Mouse (Mus musculus) olfactory bulb, adult 2 months (tissue): ENCODE measurements around the gene D630023F18Rik. TPM values are rescaled to one million over a fixed set of nuclear protein-coding genes. Genes with fewer than 3 reads are reported as not detected.

Experiments used
- H3K27ac ChIP-seq: fragments of 200-500 bp; 2 replicates; pipeline ENCODE4 v1.5.1; 2012; ENCODE audit warnings: low read depth, low read length; ENCODE audit not compliant: insufficient read depth
- H3K4me1 ChIP-seq: fragments of 200-500 bp; 2 replicates; pipeline ENCODE4 v1.6.1; 2012; ENCODE audit warnings: low read length; ENCODE audit not compliant: control insufficient read depth, insufficient read depth
- H3K4me3 ChIP-seq: fragments of 200-500 bp; 2 replicates; pipeline ENCODE4 v1.5.1; 2012; ENCODE audit warnings: mild to moderate bottlenecking, low read depth, low read length, moderate library complexity; ENCODE audit not compliant: insufficient read depth
- CTCF ChIP-seq: fragments of 200-500 bp; IDR thresholded peaks from 2 replicates; pipeline ENCODE4 v1.5.1; 2012; ENCODE audit warnings: low read depth, mild to moderate bottlenecking, low read length, moderate library complexity; ENCODE audit not compliant: insufficient read depth
- POLR2A ChIP-seq: fragments of 200-500 bp; IDR thresholded peaks from 2 replicates; pipeline ENCODE4 v1.6.1; 2012; ENCODE audit warnings: mild to moderate bottlenecking, low read depth, low read length, moderate library complexity; ENCODE audit not compliant: insufficient read depth
- WGBS: fragments of 180-500 bp; shearing (Covaris S2); methylation state at CpG from one replicate; pipeline ENCODE4 v1.1.7; 2018; 5-methylcytosine and 5-hydroxymethylcytosine counted together
- polyA plus RNA-seq: library from polyadenylated mRNA; stranded (reverse); fragments of >200 nt; gene quantifications from 2 replicates; pipeline ENCODE4 v1.2.4, GENCODE M21; 2012; ENCODE audit warnings: low replicate concordance; ENCODE audit not compliant: missing spikeins, insufficient read depth, insufficient read length

Gene D630023F18Rik
- polyA plus RNA-seq: not detected in 2 replicates

DNA sequence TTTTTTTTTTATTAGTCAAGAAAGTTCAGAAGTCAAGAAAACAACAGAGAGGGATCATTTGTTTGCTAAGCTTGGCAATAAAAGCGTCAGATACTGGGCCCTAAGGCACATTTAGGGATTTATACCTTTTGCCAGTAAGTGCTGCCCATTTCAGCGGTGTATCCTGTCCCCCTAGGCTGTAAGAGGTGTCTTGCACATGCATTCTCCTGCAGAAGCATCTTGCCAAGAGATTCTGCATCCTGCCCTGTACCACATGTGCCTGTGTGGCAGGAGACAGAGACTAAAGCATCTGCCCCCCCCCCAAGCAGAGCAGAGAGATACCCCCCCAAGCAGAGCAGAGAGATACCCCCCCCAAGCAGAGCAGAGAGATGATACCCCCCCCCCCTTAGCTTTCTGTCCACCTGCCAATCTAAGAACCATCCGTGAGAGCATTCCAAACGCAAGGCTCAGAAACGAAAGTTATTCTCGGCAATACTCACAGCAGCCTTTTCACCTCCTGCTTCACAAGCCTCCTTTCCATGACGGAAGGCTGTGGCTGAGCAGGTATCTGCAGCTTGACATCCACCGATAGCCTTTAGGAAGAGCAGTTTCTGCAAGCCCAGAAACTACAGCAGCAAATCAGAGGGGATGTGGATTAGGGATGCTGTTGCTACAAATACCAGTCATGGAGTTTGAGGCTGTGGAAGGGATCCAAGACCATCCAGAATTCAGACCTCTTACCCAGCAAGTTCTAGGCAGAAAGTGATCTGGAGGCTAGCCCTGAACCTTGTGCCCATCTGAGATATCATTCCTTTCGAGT, at the start of gene D630023F18Rik:
D630023F18Rik (minus strand) TSS at position 641 of the 799 bp plus-strand sequence.
- 19% methylated on average over 9 of the region's 9 CpGs for WGBS
- Histone ChIP-seq H3K4me3 (peak within 1 kb of the TSS; percentile 69), H3K4me1 (no peaks in the 10 kb centered on the region), H3K27ac (no peak within 1 kb of the TSS)
- TF ChIP-seq POLR2A (no peak), CTCF (no peak)

- 31% methylated on average over 4 of the region's 4 CpGs for WGBS
Measured at GRCm38 (mm10) chr1:65171579-65171978, 48.6 kb upstream of the D630023F18Rik start.

DNA sequence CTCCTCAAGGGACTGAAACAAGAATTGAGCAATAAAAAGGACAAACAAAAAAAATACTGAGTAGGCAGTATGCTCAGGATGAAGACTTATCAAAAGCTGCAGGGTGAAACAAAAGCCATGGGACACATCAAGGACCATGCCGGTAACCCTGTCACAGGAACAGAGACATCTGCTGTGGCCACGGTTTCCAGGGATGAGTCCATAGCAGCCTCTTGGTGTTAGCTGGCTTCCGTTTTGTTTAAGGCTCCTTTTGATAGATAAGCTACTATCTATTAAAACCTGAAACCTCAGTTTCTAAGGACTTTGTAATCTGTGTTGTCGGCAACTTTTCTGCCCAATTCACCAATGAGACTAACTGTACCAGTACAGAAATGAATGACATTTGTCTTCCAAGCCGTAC, 46.9 kb upstream of the D630023F18Rik start:
- 90% methylated on average over 5 of the region's 5 CpGs for WGBS

More at GRCm38 (mm10) chr1:65171579-65171978, 48.6 kb upstream of the D630023F18Rik start:
- Histone ChIP-seq H3K27ac (no peak overlapping the region), H3K4me3 (no peak overlapping the region), H3K4me1 (peaks cover 3% of the 10 kb centered on the region; the same call in 1 of the 2 replicates)
- no peak for TF ChIP-seq CTCF
- no peak for TF ChIP-seq POLR2A

GRCm38 (mm10) chr1:65169536-65169935, 46.5 kb upstream of the D630023F18Rik start:
- Histone ChIP-seq H3K4me1 (no peaks in the 10 kb centered on the region), H3K4me3 (no peak overlapping the region), H3K27ac (no peak overlapping the region)
- WGBS: 91% methylated on average over 7 of the region's 7 CpGs
- no peak for TF ChIP-seq POLR2A
- TF ChIP-seq CTCF: no peak

More for the DNA sequence above, 46.9 kb upstream of the D630023F18Rik start:
- Histone ChIP-seq H3K4me1 (no peaks in the 10 kb centered on the region), H3K4me3 (no peak overlapping the region), H3K27ac (no peak overlapping the region)
- TF ChIP-seq POLR2A (no peak), CTCF (no peak)

DNA sequence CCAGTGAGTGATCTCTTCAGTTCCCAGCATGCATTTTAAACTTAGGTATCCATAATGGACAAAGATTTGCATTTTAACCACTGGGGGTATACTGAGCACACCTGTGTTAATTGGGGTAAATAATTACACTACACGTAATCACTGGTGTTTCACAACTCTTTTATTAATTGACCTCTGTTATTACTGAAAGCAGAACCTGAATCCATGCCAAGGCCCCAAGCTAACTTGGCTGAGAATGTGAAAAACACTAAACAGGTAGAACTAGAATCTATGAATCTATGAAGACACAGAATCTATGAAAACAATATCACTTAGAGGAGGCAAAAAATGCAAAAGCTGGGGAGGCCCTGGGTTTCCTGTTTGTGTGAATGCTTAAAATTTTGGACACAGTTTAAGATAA, 44.5 kb upstream of the D630023F18Rik start:
- Histone ChIP-seq H3K4me3 (no peak overlapping the region), H3K27ac (no peak overlapping the region), H3K4me1 (no peaks in the 10 kb centered on the region)
- TF ChIP-seq POLR2A: no peak
- no peak for TF ChIP-seq CTCF
- 77% methylated on average over 1 of the region's 1 CpGs for WGBS

- H3K27ac ChIP-seq: no peak overlapping the region
- no peak overlapping the region for H3K4me3 ChIP-seq
- H3K4me1 ChIP-seq: no peaks in the 10 kb centered on the region
- WGBS: 100% methylated on average over 1 of the region's 1 CpGs
- no peak for TF ChIP-seq CTCF
Measured at GRCm38 (mm10) chr1:65162210-65162609, 39.2 kb upstream of the D630023F18Rik start.

DNA sequence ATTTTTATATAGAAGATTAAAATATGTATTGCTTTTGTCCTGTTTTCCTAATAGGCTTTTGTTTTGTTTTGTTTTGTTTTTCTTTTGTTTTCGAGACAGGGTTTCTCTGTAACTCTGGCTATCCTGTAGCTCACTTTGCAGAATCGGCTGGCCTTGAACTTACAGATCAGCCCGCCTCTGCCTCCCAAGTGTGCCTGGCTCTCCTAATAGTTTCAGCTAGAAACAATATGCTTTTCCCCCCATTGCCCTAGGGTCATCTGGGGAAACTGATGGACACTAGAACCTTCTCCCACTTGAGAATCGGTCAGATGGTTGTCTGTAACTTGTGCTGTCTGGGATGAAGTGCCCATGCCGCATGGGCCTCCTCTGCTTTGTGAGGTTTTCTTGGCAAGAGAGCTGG, 33.1 kb upstream of the D630023F18Rik start:
- H3K27ac ChIP-seq: no peak overlapping the region
- no peak for TF ChIP-seq POLR2A
- no peak for TF ChIP-seq CTCF
- WGBS: 91% methylated on average over 5 of the region's 5 CpGs
- no peaks in the 10 kb centered on the region for H3K4me1 ChIP-seq
- H3K4me3 ChIP-seq: no peak overlapping the region

GRCm38 (mm10) chr1:65154814-65155213, 31.8 kb upstream of the D630023F18Rik start:
- Histone ChIP-seq H3K27ac (no peak overlapping the region), H3K4me3 (no peak overlapping the region), H3K4me1 (no peaks in the 10 kb centered on the region)
- TF ChIP-seq POLR2A (no peak), CTCF (no peak)

GRCm38 (mm10) chr1:65147971-65148370, 25.0 kb upstream of the D630023F18Rik start:
- 76% methylated on average over 3 of the region's 3 CpGs for WGBS
- Histone ChIP-seq H3K27ac (no peak overlapping the region), H3K4me3 (no peak overlapping the region), H3K4me1 (no peaks in the 10 kb centered on the region)
- no peak for TF ChIP-seq POLR2A
- no peak for TF ChIP-seq CTCF

DNA sequence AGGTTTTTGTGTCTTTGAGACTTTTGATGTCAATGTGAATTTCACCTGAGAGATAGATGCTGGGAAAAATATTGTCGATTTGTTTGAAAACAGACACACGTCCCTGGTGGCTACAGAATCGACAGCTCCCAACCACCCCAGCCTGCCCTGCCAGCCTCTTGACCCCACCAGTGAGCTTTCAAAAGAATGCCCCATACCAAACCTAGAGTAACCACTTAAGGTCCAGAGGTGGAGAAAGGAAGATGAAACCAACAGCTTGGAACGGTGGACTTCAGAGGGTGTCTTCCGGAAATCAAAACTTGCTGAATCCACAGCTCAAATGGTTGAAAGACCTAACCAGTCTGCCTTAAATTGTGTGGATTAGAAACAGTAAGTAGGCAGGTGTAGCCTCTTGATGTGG, 24.3 kb upstream of the D630023F18Rik start:
- no peak overlapping the region for H3K27ac ChIP-seq
- no peak overlapping the region for H3K4me3 ChIP-seq
- WGBS: 93% methylated on average over 5 of the region's 5 CpGs
- no peak for TF ChIP-seq POLR2A
- no peak for TF ChIP-seq CTCF
- H3K4me1 ChIP-seq: no peaks in the 10 kb centered on the region
